Mouse (Mus musculus) NIH3T3 (cell line): Measurements from ENCODE around the gene Myo1b.
"Not testable (repeated sequence)": the region's sequence is repeated elsewhere in the genome, so short reads cannot be mapped to it uniquely, and the experiment has no call there.

Source experiments
- DNase-seq: peaks from one replicate; pipeline ENCODE4 v3.0.0-alpha.2; 2012; ENCODE audit warnings: low read depth

The Myo1b gene

GRCm38 (mm10) chr1:51895961-51896360 lies 19.9 kb downstream of the Myo1b start:
- no peak for DNase-seq

GRCm38 (mm10) chr1:51894721-51895120 lies 21.1 kb downstream of the Myo1b start:
- no peak for DNase-seq

DNA sequence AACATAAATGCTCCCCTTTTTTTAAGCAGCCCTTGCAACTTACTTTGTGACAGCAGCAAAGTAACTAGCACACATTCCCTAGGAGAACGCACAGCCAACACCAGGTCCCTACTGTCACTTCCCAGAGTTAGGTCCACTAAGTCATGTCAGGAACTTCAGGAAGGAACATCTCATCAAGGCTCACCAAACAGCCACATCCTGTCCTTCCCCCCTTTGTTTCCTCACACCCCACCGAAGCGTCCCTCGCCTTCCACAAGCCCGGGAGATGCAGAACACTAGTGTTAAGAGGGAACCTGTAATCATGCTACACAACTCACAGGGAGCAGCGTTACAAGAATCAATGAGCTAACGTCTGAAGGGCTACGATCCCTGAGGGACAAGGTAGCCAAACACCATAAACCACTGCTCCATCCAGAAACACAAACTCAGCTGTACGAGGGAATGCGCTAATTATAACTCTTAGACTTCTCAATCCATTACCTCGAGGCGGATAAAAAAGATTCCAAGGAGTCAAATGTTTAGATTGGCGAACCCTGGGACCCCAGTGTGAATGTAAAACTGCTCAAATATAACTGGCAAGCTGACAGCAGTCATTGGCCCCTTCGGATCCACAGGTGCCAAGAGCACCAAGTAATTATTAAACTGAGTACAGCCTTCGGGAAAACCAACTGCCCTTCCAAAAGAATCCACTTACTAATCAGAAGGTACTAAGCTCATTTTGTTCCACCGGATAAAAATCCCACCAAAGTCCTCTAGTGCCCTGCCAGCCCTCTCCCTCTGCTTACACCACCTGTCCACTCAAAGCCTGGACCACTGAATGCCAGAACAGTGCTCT lies 22.1 kb downstream of the Myo1b start:
- no peak for DNase-seq

DNA sequence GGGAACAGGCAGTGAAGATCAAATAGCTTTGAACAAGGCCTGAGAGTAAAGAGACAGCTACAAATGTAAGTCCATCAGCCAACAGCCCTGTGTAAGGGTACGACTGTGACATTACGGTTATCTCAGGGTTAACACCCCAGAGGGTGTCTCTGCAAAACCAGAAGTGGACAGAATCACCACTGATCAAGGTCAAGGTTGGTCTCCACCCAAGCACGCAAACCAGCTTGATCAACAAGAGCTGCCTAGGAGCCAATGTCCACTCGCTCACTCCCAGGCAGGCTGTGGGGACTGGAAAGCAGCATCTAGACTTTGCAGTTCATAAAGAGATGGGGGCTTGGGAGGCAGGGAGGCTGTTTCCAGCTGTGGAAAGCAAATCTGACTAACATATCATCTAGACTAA lies 23.9 kb downstream of the Myo1b start:
- DNase-seq = no peak

DNA sequence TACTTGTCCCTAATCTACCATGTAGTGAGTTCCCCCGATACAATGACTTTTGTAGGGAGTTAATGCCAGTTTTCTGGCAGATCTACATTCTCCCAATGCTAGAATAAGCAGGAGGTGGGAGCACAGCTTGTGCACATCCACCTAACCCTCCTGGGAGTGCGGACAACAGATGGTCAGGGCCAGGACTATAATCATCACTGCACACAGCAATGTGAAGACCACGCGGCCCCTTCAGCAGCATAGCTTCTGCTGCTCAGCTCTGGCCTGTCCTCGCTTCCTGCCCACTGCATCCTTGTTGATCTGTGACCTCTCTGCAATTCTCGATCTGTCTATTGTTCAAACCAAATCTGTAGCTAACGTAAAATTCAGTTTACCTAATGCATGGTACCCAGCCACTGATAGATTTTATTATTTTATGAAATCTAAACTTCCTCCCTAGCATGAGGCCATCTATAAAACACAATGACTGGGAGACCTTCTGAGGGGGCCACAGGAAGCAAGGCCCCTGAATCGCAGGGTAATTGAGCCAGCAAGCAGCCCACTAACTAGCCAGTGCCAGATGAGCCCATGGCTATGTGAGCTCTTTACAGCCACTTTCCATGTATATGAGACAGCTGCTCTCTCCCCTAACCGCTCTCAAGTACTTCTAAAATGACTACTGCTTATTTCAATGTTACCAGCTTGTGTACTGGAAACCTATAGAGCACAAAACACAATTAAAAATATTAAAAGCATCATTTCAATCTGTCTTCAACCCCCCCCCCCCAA lies 27.6 kb downstream of the Myo1b start:
- no peak for DNase-seq

- no peak for DNase-seq
Observed at GRCm38 (mm10) chr1:51885356-51885983, 30.4 kb downstream of the Myo1b start.

- no peak for DNase-seq
Observed at GRCm38 (mm10) chr1:51883211-51883610, 32.7 kb downstream of the Myo1b start.

- DNase-seq = no peak
Observed at GRCm38 (mm10) chr1:51882752-51883151, 33.1 kb downstream of the Myo1b start.

GRCm38 (mm10) chr1:51879927-51880814 lies 35.7 kb downstream of the Myo1b start:
- DNase-seq = no peak

- DNase-seq = no peak
Observed at GRCm38 (mm10) chr1:51879333-51879770, 36.5 kb downstream of the Myo1b start.

DNA sequence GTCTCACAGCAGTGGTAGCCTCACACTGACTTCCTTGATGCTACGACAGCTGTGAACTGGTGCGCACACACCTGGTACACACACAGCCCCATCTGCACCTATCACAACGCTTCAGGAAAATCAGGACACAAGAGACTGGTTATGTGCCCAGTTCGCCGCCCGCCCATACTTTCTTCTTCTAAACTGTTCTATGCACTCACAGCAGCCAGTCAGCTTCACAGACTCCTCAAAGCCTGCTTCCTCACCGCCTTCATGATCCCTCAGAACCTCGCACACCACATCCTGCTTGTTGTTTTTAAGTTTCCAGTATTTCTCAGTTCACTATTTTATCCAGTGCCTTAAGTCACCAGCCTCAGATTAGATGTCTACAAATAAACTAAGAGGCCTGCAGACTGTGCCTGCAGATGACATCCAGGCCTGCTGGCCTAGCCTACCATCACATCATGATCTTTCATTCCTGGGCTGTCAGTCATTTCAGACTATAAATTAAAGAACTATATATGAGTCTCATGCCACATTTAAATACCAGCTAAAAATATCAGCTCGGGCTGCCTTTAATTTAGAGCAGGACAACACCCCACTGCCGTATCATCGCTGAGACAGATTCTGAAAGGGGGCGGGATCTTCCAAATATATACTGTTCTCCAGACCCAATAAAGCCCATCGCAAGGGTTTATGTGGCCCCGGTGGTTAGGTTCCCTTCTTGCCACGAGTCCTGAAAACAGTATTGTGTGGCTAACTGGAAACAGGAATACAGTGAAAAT lies 40.2 kb downstream of the Myo1b start:
- DNase-seq = no peak

DNA sequence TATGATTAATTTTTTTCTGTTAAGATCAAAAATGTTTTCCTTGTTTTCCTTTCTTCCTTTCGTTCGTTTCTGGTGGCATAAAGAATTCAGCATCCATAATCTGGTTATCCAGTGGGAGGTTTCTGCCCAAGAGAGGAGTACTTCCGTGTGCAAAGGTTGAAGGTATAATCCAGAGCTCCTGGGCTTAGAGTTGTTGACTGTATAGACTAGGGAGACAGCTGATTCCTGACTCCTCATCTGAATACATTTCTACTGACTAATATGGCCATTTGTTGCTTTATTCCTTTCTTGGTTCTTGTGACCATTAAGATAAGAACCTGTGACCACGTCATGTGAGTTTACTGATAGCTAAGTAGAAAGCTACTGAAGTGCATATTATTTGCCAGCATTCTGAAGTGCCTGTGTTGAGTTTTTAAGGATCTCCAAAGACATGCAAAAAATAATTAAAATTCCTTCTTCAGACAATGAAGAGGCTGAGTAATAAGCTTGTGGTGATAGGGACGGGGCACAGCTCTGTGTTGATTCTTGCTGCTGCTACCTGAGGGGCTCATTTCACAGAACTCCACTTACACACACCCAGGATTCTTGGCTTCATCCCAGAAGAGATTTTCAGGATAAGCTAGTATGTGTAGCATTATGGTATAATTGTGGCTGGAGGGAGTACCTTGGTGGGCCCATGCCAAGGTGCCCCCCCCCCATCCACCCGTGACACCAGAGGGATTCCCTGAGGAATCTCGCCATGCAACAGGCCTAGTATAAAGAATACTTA lies 43.2 kb downstream of the Myo1b start:
- no peak for DNase-seq

DNA sequence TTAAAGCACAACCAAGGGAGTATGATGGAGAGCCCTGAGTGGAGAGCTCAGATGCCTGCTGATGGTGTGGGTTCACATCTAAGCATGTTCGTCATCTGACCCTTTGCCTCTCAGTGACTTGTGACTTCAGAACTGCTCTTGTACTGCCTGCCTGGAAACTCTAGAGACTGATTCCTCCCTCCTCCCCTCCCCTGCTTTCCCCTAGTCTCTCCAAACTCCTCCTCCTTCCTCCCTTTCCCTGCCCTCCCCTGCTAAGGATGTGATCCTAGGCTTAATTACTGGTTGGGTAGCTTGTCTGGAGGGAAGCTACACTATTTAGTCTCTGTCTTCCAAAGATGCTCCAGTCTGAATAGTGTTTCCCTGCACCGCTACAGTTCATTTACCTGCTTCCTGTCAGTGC lies 44.6 kb downstream of the Myo1b start:
- not testable (repeated sequence) for DNase-seq

GRCm38 (mm10) chr1:51862828-51863421 lies 52.9 kb downstream of the Myo1b start:
- DNase-seq = no peak

DNA sequence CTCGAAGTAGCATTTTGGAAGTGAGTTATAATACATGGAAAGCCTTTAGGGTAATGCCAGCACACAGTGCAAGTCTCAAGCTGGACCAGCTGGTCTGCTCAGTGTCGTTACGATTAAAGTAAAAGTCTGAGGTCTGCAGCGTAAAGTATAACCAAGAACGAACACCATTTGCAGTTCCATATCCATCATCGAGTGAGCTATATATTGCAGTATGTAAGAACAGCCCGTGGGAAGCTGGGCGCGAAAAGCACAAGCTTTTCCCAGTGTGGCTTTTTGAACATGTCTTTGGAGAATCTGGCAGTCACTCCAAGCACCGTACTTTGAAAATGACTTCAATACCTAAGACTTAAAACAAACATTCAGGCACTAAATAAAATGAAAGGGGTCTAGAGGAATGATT lies 55.0 kb downstream of the Myo1b start:
- no peak for DNase-seq

DNA sequence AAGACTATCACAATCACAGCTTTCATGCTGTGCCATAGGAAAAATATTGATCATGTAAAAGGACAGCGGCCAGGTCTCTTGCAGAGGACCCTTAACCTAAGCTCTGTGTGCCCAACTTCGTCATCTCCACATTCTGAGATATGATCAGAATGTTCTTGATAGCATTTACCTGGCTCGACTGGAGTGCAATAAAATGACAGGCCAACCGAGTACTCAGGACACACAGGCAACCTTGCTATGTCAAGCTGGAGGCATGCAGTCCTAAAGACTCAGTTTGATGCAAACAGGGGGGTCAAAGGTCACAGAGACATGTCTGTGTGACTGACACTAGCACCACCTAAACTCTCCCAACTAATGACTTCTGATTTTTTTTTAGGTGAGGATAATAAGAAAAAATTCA lies 58.9 kb downstream of the Myo1b start:
- no peak for DNase-seq

GRCm38 (mm10) chr1:51856245-51856915 lies 59.5 kb downstream of the Myo1b start:
- DNase-seq = no peak

- DNase-seq = no peak
Observed at GRCm38 (mm10) chr1:51855541-51856244, 60.2 kb downstream of the Myo1b start.

DNA sequence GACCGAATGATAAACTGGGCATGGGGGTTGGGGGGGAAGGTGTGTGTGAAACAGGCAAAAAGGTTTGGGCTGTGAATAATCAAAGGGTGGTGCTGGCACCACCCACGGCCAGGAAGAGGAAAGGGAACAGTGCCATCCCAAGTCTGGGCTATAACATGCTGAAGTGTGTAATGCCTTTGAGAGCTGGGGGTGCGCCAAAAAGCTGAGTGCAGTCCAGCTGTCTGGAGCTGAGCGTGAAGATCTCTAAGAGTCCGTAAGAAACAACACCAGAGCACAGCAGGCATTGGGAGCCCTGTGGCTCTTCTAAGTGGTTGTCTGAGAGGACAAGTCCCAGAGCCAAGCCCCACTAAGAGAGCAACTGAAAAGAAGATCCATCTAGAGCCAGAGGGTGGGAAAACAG lies 63.6 kb downstream of the Myo1b start:
- peak; percentile 61 for DNase-seq
